Mouse (Mus musculus) spleen, adult 2 months (tissue): ENCODE measurements around the gene Ereg.

Experiments
- CTCF ChIP-seq: fragments of 200-500 bp; IDR thresholded peaks from 2 replicates; pipeline ENCODE4 v1.5.1; 2011; ENCODE audit warnings: mild to moderate bottlenecking, inconsistent platforms; ENCODE audit not compliant: insufficient read depth, insufficient read length, insufficient replicate concordance; ENCODE audit errors: extremely low read depth
- POLR2A ChIP-seq: fragments of 200-500 bp; IDR thresholded peaks from 2 replicates; pipeline ENCODE4 v1.6.1; 2011; ENCODE audit warnings: low read depth, low read length, inconsistent platforms

- TF ChIP-seq POLR2A (no peak), CTCF (no peak)
These were observed 26.4 kb upstream of the Ereg start for GRCm38 (mm10) chr5:91047987-91048386.
